Mouse (Mus musculus) kidney, embryonic 16.5 days (tissue): ENCODE measurements at regions not wholly inside any gene's neighbourhood (a gene's known extent, or its start where the extent isn't known, plus 50 kb on each side); places are given as distances from the start of the nearest gene placed in this dataset.
"Not testable (repeated sequence)": the region's sequence is repeated elsewhere in the genome, so short reads cannot be mapped to it uniquely, and the experiment has no call there.

ENCODE experiments used
- ATAC-seq: fragments of 200-750 bp; cut with Nextera tagmentation; 2 replicates; pipeline ENCODE4 v1.8.0; 2017; ENCODE audit warnings: moderate TSS enrichment; ENCODE audit not compliant: low FRiP score, low TSS enrichment
- H3K27ac ChIP-seq: fragments of 300-500 bp; sonication (generic); 2 replicates; pipeline ENCODE4 v1.5.1; 2014; ENCODE audit warnings: low read length
- H3K27me3 ChIP-seq: fragments of 300-500 bp; sonication (generic); 2 replicates; pipeline ENCODE4 v1.6.1; 2014; ENCODE audit warnings: low read length, control low read depth, mixed read lengths; ENCODE audit not compliant: insufficient read depth
- H3K36me3 ChIP-seq: fragments of 300-500 bp; sonication (generic); 2 replicates; pipeline ENCODE4 v1.6.1; 2014; ENCODE audit warnings: low read length, control low read depth, mixed read lengths; ENCODE audit not compliant: insufficient read depth
- H3K4me1 ChIP-seq: fragments of 300-500 bp; sonication (generic); 2 replicates; pipeline ENCODE4 v1.6.1; 2014; ENCODE audit warnings: low read length, control low read depth, mixed read lengths; ENCODE audit not compliant: insufficient read depth
- H3K4me2 ChIP-seq: fragments of 300-500 bp; sonication (generic); replicated peaks from 2 replicates; pipeline ENCODE4 v1.6.1; 2014; ENCODE audit warnings: low read depth, low read length
- H3K4me3 ChIP-seq: fragments of 300-500 bp; sonication (generic); 2 replicates; pipeline ENCODE4 v1.5.1; 2014; ENCODE audit warnings: mild to moderate bottlenecking, low read length
- H3K9ac ChIP-seq: fragments of 300-500 bp; sonication (generic); replicated peaks from 2 replicates; pipeline ENCODE4 v1.6.1; 2014; ENCODE audit warnings: low read length
- H3K9me3 ChIP-seq: fragments of 300-500 bp; sonication (generic); 2 replicates; pipeline ENCODE4 v1.6.1; 2016; ENCODE audit warnings: low read length, control low read depth
- WGBS: fragments of 180-500 bp; shearing (Covaris S2); extraction: QIAGEN DNeasy Blood & Tissue Kit; methylation state at CpG from one replicate; pipeline ENCODE4 v1.1.7; 2014; 5-methylcytosine and 5-hydroxymethylcytosine counted together

DNA sequence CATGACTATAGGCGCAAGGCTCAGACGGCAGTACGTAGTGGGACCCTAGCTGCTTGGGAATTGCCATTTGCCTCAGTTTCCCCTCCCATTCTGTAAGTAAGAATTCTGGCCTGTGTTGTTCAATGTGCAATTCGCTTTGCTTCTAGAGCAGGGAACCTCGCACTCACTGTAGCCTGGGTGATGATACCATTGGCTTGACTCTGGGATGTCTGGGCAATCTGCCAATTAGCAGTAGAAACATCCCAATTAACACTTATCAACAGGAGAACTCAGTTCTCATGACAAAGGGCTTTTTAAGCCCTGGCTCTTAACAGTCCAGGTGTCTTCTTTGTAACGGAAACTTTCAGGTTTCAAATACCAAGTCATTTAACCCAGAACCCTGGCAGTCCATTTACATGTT lies 270.2 kb downstream of the Setd4 start:
- 78% methylated on average over 6 of the region's 6 CpGs for WGBS
- Histone ChIP-seq H3K27me3 (no peaks in the 10 kb centered on the region), H3K9ac (no peak overlapping the region), H3K4me3 (no peak overlapping the region), H3K4me1 (peaks cover 3% of the 10 kb centered on the region; the same call in 1 of the 2 replicates), H3K36me3 (no peaks in the 10 kb centered on the region), H3K9me3 (no peaks in the 10 kb centered on the region), H3K4me2 (no peak overlapping the region), H3K27ac (no peak overlapping the region)
- ATAC-seq = no peak

DNA sequence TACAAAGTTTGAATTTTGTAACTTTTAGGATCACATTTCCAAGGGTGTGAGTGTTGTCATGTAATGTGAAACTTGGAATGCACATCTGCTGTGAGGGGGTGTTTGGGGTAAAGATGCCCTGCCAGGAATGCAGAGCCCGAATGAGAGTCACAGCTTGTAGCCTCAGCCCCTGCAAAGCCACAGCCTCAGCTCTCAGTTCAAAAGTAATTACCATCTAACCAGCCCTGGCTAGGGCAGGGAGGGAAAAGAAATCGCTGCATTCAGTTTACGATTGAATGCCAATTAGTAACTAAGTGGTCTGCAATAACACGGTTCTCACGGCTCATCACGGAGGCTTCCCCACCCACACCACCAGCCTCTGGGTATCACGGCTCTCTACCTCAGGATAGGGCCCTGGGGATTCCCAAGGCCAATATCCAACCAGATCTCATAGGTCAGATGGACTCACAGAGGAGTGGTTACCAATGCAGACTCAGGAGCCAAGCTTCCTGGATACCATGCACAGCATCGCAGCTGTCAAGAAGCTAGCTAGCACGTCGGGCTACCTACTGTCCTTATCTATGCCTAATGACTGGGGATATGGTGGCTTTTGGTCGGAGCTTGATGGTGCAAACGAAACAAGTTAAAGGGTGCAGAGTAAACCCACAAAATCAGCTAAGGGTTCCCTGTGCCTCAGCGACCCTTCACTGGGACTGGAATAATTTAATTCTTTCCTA lies 275.0 kb downstream of the Setd4 start:
- no peaks in the 10 kb centered on the region for H3K36me3 ChIP-seq
- no peaks in the 10 kb centered on the region for H3K27me3 ChIP-seq
- 0 out of 2 replicates have a peak, but pooled peaks have one; percentile 46 for ATAC-seq
- no peak overlapping the region for H3K4me3 ChIP-seq
- H3K27ac ChIP-seq = no peak overlapping the region
- no peak overlapping the region; the same call in 1 of the 2 replicates for H3K4me2 ChIP-seq
- WGBS = 27% methylated on average over 13 of the region's 13 CpGs
- H3K4me1 ChIP-seq = peaks cover 3% of the 10 kb centered on the region; the same call in 1 of the 2 replicates
- H3K9me3 ChIP-seq = peaks cover 9% of the 10 kb centered on the region
- H3K9ac ChIP-seq = no peak overlapping the region

DNA sequence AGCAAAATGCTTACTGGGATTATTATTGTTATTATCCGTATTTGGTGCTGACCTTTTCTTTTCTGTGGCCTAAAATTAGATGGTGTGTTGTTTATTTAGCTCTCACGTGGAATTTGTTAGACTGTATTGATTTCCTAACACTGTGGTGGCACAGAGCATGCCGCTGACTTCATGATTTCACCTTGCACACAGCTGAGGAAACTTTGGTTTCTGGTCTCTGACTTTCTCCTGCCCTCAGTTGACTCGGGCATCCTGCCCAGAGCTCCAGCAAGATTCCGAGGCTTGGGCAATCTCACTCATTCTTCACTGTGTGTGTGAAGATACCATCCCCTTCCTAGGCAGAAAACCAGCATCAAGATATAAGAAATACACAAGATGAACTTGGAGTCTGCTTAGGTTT lies 279.0 kb downstream of the Setd4 start:
- H3K27ac ChIP-seq = no peak overlapping the region
- H3K27me3 ChIP-seq = no peaks in the 10 kb centered on the region

DNA sequence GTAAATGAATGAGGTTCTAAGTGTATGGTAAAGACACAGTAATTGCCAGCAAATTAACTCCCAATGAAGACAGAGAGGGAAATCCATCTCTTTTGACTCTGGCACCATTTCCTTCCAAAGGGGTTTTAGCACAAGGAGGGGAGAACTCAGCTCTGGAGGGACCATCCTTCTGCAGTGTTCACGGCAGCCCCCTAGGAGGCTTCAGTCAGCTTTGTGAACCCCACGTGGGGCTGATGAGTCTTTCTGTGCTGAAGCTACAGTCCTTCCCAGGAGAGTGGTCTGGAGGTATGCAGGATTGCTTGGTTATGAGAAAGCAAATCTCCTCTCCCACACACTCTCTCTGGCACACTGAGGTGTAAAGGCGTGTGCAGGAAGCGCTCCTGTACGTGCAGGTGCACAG lies 280.7 kb downstream of the Setd4 start:
- Histone ChIP-seq H3K4me2 (no peak overlapping the region), H3K27ac (no peak overlapping the region), H3K9me3 (peaks cover 9% of the 10 kb centered on the region), H3K9ac (no peak overlapping the region), H3K4me1 (no peaks in the 10 kb centered on the region), H3K4me3 (no peak overlapping the region), H3K27me3 (no peaks in the 10 kb centered on the region), H3K36me3 (no peaks in the 10 kb centered on the region)
- no peak for ATAC-seq
- 56% methylated on average over 5 of the region's 5 CpGs for WGBS

More for the DNA sequence above, 279.0 kb downstream of the Setd4 start:
- Histone ChIP-seq H3K36me3 (no peaks in the 10 kb centered on the region), H3K4me2 (no peak overlapping the region), H3K4me1 (peaks cover 3% of the 10 kb centered on the region; the same call in 1 of the 2 replicates), H3K4me3 (no peak overlapping the region), H3K9ac (no peak overlapping the region), H3K9me3 (peaks cover 9% of the 10 kb centered on the region)
- ATAC-seq = no peak
- 84% methylated on average over 5 of the region's 5 CpGs for WGBS

DNA sequence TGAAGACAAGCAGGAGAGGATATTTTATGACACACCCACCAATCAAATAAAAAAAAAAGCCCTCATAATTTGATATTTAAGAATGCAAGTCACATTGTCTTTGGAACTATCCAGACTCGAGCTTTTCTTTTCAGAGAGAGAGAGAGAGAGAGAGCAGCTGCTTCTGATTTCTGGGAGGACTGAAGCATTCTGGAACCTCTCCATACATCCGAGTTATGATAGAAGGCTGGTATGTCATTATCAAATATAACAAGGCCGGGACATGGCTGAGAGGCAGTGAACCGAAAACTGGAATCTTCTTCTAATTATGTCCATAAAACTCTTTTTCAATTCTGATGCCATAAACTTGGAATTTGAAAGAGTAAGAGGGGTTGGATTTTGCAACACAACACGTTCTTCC lies 284.3 kb downstream of the Setd4 start:
- H3K4me2 ChIP-seq = no peak overlapping the region
- H3K27me3 ChIP-seq = no peaks in the 10 kb centered on the region
- H3K27ac ChIP-seq = no peak overlapping the region
- WGBS = 78% methylated on average over 5 of the region's 5 CpGs
- no peaks in the 10 kb centered on the region for H3K36me3 ChIP-seq
- H3K9ac ChIP-seq = no peak overlapping the region
- peaks cover 5% of the 10 kb centered on the region for H3K9me3 ChIP-seq
- H3K4me3 ChIP-seq = no peak overlapping the region
- no peaks in the 10 kb centered on the region for H3K4me1 ChIP-seq
- ATAC-seq = no peak

DNA sequence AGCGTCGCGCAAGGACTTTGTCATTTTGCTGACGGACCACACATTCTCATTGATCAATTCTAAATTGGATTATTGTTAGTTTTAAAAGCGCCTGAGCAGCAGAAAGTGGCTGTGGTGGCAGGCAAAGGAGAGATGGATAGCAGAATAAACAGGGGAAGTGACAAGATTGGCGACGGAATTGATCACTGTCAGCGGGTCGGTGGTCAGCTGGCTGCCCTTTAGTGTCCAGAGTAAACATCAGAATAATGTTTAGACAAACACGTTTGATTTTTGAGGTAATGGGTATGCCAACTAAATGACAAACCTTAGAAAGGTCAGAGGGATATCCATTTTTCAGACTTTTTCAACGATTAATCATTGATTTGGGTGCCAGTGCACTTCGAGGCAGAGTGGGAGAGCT lies 292.2 kb downstream of the Setd4 start:
- Histone ChIP-seq H3K27me3 (0 out of 2 replicates have a peak, but pooled peaks cover 4% of the 10 kb centered on the region), H3K9me3 (no peaks in the 10 kb centered on the region; the same call in 1 of the 2 replicates), H3K27ac (no peak overlapping the region), H3K9ac (no peak overlapping the region), H3K4me3 (no peak overlapping the region), H3K4me1 (no peaks in the 10 kb centered on the region), H3K36me3 (no peaks in the 10 kb centered on the region), H3K4me2 (no peak overlapping the region)
- no peak for ATAC-seq
- WGBS = 54% methylated on average over 12 of the region's 12 CpGs

DNA sequence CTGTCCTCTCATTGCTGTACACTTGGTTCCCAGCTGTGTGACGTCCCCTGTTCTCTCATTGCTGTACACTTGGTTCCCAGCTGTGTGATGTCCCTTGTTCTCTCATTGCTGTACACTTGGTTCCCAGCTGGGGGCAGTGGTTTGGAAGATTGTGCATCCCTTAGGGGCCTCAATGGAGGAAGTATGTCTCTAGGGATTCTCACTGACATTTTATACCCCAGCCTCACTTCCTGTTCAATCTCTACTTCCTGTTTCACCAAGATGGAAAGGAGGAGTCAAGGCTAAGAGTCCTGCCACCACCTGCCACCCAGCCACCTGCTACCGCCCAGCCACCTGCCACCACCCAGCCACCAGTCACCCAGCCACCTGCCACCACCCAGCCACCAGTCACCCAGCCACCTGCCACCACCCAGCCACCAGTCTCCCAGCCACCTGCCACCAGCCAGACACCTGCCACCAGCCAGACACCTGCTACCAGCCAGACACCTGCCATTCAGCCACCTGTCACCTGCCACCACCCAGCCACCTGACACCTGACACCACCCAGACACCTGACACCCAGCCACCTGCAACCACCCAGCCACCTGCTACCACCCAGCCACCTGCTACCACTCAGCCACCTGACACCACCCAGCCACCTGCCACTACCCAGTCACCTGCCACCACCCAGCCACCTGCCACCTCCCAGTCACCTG lies 295.1 kb downstream of the Setd4 start:
- 89% methylated on average over 2 of the region's 2 CpGs for WGBS
- Histone ChIP-seq H3K9ac (no peak overlapping the region), H3K4me3 (no peak overlapping the region), H3K4me2 (no peak overlapping the region), H3K27ac (no peak overlapping the region), H3K9me3 (no peaks in the 10 kb centered on the region; the same call in 1 of the 2 replicates), H3K4me1 (no peaks in the 10 kb centered on the region), H3K27me3 (0 out of 2 replicates have a peak, but pooled peaks cover 4% of the 10 kb centered on the region), H3K36me3 (no peaks in the 10 kb centered on the region)
- no peak for ATAC-seq

DNA sequence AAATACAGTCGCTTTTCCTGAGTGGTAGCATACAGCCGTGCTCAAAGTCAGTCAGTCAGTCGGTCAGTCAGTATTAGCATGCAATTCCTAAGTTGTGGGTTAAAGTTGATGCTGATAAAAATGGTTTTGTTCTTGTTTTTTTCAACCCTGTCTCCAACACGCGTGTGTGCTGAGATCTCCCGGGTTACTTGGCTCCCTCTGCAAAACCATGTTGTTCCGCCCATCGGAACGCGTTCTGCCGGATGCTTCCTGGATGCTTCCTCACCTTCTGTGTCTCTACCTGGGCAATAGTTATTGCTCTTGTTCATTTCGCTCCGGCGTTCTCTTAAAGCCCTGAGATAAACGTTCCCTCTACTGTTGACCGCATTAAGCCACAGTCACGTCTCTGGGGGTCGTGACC lies 296.9 kb downstream of the Setd4 start:
- H3K36me3 ChIP-seq = no peaks in the 10 kb centered on the region
- 90% methylated on average over 18 of the region's 18 CpGs for WGBS
- 0 out of 2 replicates have a peak, but pooled peaks cover 4% of the 10 kb centered on the region for H3K27me3 ChIP-seq

DNA sequence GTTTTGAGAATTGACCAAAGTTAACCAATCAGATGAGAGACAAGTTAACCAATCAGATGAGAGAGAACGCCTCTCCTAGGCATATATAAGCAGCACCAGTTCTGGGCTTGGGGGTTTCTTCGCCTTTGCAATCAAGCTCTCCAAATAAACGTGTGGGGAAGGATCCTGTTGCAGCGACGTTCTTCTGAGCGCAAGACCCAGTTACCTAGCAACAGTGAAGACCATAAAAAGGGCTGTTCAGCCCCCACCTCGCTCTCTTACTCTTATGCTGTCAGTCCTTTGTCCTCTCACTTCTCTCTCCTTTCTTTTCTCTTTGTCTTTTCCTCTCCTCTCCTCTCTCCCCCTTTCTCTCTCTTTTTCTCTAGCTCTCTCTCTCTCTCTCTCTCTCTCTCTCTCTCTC lies 297.7 kb downstream of the Setd4 start:
- H3K9ac ChIP-seq, H3K36me3 ChIP-seq: not testable (repeated sequence)
- WGBS = 46% methylated on average over 7 of the region's 7 CpGs

More for the DNA sequence above, 296.9 kb downstream of the Setd4 start:
- Histone ChIP-seq H3K4me2 (no peak overlapping the region), H3K4me3 (no peak overlapping the region), H3K9me3 (no peaks in the 10 kb centered on the region; the same call in 1 of the 2 replicates), H3K9ac (no peak overlapping the region), H3K27ac (no peak overlapping the region), H3K4me1 (peaks cover 6% of the 10 kb centered on the region)
- ATAC-seq = no peak

DNA sequence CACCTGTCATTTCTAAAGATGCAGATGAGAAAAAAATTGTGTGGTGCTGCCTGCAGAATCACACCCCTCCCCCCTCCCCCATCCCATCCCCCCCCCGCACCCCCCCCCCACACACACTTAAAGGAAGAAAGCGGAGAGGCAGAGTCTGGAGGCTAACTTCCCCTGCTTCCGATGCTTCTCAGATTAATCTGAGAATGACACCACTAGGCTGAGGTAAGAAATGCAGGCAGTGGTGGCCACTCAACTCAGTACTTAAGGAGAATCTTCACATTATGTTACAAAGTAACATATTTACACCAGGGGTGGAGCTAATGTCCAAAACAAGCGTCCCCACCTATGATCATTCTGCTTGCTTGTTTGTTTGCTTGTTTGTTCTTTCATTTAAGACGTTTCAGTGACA lies 309.4 kb downstream of the Setd4 start:
- no peak overlapping the region for H3K4me3 ChIP-seq
- 53% methylated on average over 3 of the region's 5 CpGs for WGBS
- H3K4me1 ChIP-seq = peaks cover 8% of the 10 kb centered on the region; the same call in 1 of the 2 replicates
- no peak overlapping the region for H3K4me2 ChIP-seq
- H3K9ac ChIP-seq = no peak overlapping the region
- H3K36me3 ChIP-seq = no peaks in the 10 kb centered on the region
- H3K27ac ChIP-seq = no peak overlapping the region
- H3K9me3 ChIP-seq = no peaks in the 10 kb centered on the region
- H3K27me3 ChIP-seq = peaks cover 12% of the 10 kb centered on the region
- no peak for ATAC-seq

More for the DNA sequence above, 297.7 kb downstream of the Setd4 start:
- H3K27ac ChIP-seq, H3K9me3 ChIP-seq, H3K4me1 ChIP-seq, H3K27me3 ChIP-seq, H3K4me2 ChIP-seq, H3K4me3 ChIP-seq, ATAC-seq: not testable (repeated sequence)
